Mouse (Mus musculus) left cerebral cortex, postnatal 25 days (tissue): ENCODE results near the gene Efemp2. TPM values are rescaled to one million over a fixed set of nuclear protein-coding genes. Genes with fewer than 3 reads are reported as not detected.

ENCODE experiments used
- DNase-seq, 2 experiments: peaks; one replicate each; pipeline ENCODE4 v3.0.0; 2022; ENCODE audit warnings: low spot score in 2 of 2, mixed read lengths in 1 of 2
- intact Hi-C: fragments of 180-260 bp; cut with DNase I; formaldehyde crosslinking; loops from one replicate; pipeline ENCODE4 v1.15.1; 2025
- total RNA-seq, 2 experiments: library from RNA; stranded (reverse); gene quantifications; 2 replicates each; pipeline ENCODE4 v1.2.3; 2021

The Efemp2 gene
- total RNA-seq, 2 experiments from 2014 or later: 15.2 to 16.4 TPM

DNA sequence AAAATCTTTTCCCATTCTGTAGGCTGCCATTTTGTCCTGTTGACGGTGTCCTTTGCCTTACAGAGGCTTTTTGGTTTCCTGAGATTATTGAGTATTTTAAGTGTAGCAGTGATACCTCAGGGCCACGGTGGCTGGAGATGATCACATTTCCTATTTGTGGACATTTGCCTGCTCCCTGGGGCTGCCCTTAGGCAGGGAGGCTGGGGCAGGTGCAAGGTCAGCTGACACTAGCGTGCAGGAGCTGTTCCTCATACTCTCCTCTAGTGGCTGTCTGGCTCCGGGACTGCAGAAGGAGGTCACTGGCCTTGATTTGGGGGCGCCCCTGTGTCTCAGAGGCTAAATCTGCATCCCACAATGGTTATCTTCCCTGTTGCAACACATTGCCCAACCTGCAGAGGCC, 51.5 kb downstream of the Efemp2 start:
- intact Hi-C loops: no loop called here
- DNase-seq: no peak

DNA sequence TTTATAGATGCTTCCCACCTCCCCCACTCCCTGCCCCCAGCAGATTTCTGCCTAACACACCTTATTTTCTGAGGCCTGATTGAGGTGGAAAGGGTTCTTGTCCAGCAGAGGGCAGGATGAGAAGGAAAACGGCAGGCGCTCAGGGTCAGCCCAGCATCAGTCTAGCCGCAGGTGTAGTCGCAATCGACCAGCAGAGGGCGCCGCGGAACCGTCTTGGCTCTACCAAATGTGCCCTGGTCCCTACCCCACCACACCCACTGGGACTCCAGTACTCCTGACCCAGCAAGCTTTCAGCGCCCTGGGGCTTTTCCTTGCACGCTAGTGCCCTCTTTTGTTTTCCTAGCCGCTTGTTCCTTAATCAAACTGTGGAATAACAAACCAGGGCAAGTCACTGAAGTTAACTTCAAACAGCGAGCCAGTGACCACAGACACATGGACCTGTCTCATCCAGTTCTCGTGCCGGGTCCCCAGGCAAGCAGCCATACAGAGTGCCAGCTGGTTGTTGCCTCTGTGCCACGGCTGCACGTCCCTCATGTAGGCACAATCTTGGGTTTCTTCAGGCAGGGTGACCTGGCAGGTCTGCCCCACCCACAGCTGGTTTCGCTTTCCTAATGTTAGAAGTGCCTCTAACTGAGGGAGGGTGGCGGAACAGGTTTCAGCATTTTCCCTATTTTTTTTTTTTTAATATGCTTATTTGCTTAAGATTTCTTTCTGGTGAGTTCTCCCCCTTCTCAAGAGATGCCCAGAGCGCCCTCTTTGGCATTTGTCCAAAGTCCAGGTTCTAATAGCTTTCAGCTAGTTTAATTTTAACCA, 55.8 kb downstream of the Efemp2 start:
- DNase-seq: peak; percentile 89 to 92
- intact Hi-C loops: loop anchor here (1.0 kb wide), 1 partner anchor 39 kb away; the partner anchor contains the start of gene Ap5b1

DNA sequence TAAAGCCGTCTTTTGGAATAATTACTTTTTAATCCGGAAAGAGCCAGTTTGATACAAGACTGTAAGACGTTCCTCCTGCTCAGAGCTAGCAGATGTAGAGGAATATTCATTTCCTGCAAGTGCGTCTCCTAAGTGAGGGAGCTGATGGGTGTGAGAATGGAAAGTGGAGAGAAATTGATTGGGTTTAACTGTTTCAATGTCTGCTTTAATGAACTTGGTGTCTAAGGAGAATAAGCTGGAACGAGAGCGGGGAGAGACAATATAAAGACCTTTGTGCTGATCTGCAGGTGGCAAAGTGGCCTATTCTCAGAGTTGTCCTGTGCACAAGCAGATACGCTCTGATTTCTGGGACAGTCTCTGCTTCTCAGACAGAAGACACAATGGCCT, 56.4 kb downstream of the Efemp2 start:
- intact Hi-C loops: no loop called here
- DNase-seq: no peak

Other genes with a start within 250 kb of the Efemp2 start
- gene Pacs1, start 200.8 kb upstream of the Efemp2 start, total RNA-seq: 10 to 100 TPM; 60.3 to 62.2 TPM
- gene Sf3b2, start 178.5 kb upstream of the Efemp2 start, total RNA-seq: 100 to 1,000 TPM; 196 to 198 TPM
- 10 to 100 TPM; 84.3 to 92.4 TPM for gene Gal3st3, start 175.6 kb upstream of the Efemp2 start, total RNA-seq
- not detected for gene Catsper1, start 138.2 kb upstream of the Efemp2 start, total RNA-seq
- 10 to 100 TPM; 21.2 to 23.9 TPM for gene Cst6, start 124.4 kb upstream of the Efemp2 start, total RNA-seq
- gene Eif1ad, start 107.2 kb upstream of the Efemp2 start, total RNA-seq: 10 to 100 TPM; 24.9 to 25.6 TPM
- gene Banf1, start 106.8 kb upstream of the Efemp2 start, total RNA-seq: 10 to 100 TPM; 83.4 to 84.4 TPM
- 10 to 100 TPM; 87.9 to 92.8 TPM for gene Sart1, start 85.3 kb upstream of the Efemp2 start, total RNA-seq
- gene Tsga10ip, start 71.4 kb upstream of the Efemp2 start, total RNA-seq: not detected
- 100 to 1,000 TPM; 197 to 233 TPM for gene Drap1, start 49.0 kb upstream of the Efemp2 start, total RNA-seq
- 10 to 100 TPM; 70.2 to 73.3 TPM for gene AI837181, start 48.8 kb upstream of the Efemp2 start, total RNA-seq
- not detected for gene Fosl1, start 26.4 kb upstream of the Efemp2 start, total RNA-seq
- gene Ccdc85b, start 16.1 kb upstream of the Efemp2 start, total RNA-seq: 10 to 100 TPM; 26.4 to 27.9 TPM
- 10 to 100 TPM; 81.9 to 92.9 TPM for gene Fibp, start 13.3 kb upstream of the Efemp2 start, total RNA-seq
- gene Ctsw, start 5.4 kb upstream of the Efemp2 start, total RNA-seq: under 1 TPM; 0.73 to 0.80 TPM
- 10 to 100 TPM; 30.7 to 30.9 TPM for gene Mus81, start 14.4 kb downstream of the Efemp2 start, total RNA-seq
- gene Cfl1, start 16.5 kb downstream of the Efemp2 start, total RNA-seq: 1,000 to 10,000 TPM; 1,474 to 1,552 TPM
- gene 1700020D05Rik, start 29.8 kb downstream of the Efemp2 start, total RNA-seq: 1 to 10 TPM; 5.1 to 7.7 TPM
- gene Snx32, start 36.6 kb downstream of the Efemp2 start, total RNA-seq: 10 to 100 TPM; 80.4 to 81.0 TPM
- gene Ovol1, start 86.7 kb downstream of the Efemp2 start, total RNA-seq: not detected
- 1 to 10 TPM; 5.2 to 6.4 TPM for gene Ap5b1, start 94.1 kb downstream of the Efemp2 start, total RNA-seq
- 10 to 100 TPM; 68.0 to 82.1 TPM for gene Rnaseh2c, start 127.9 kb downstream of the Efemp2 start, total RNA-seq
- 10 to 100 TPM; 83.9 to 93.4 TPM for gene Kat5, start 136.3 kb downstream of the Efemp2 start, total RNA-seq
- gene Rela, start 163.5 kb downstream of the Efemp2 start, total RNA-seq: 10 to 100 TPM; 20.5 to 20.6 TPM
- 10 to 100 TPM; 14.5 to 18.7 TPM for gene Sipa1, start 189.8 kb downstream of the Efemp2 start, total RNA-seq
- 10 to 100 TPM; 16.1 to 17.2 TPM for gene Map3k11, start 214.8 kb downstream of the Efemp2 start, total RNA-seq
- 10 to 100 TPM; 63.6 to 67.9 TPM for gene Pcnx3, start 215.0 kb downstream of the Efemp2 start, total RNA-seq
- gene Kcnk7, start 230.4 kb downstream of the Efemp2 start, total RNA-seq: not detected